Mouse (Mus musculus) kidney, embryonic 15.5 days (tissue): ENCODE measurements at regions not wholly inside any gene's neighbourhood (a gene's known extent, or its start where the extent isn't known, plus 50 kb on each side); places are given as distances from the start of the nearest gene placed in this dataset.

ENCODE experiments used
- ATAC-seq: fragments of 200-750 bp; cut with Nextera tagmentation; replicated peaks from 2 replicates; pipeline ENCODE4 v1.8.0; 2017; ENCODE audit warnings: moderate TSS enrichment; ENCODE audit not compliant: low FRiP score
- H3K27ac ChIP-seq: fragments of 300-500 bp; sonication (generic); 2 replicates; pipeline ENCODE4 v1.5.1; 2015; ENCODE audit warnings: mild to moderate bottlenecking, inconsistent platforms
- H3K27me3 ChIP-seq: fragments of 300-500 bp; sonication (generic); 2 replicates; pipeline ENCODE4 v1.6.1; 2015; ENCODE audit warnings: inconsistent platforms
- H3K36me3 ChIP-seq: fragments of 300-500 bp; sonication (generic); 2 replicates; pipeline ENCODE4 v1.6.1; 2015; ENCODE audit warnings: inconsistent platforms
- H3K4me1 ChIP-seq: fragments of 300-500 bp; sonication (generic); 2 replicates; pipeline ENCODE4 v1.6.1; 2015; ENCODE audit warnings: inconsistent platforms
- H3K4me2 ChIP-seq: fragments of 300-500 bp; sonication (generic); 2 replicates; pipeline ENCODE4 v1.6.1; 2015; ENCODE audit warnings: moderate library complexity, mild to moderate bottlenecking, inconsistent platforms
- H3K4me3 ChIP-seq: fragments of 300-500 bp; sonication (generic); replicated peaks from 2 replicates; pipeline ENCODE4 v1.5.1; 2015; ENCODE audit warnings: mild to moderate bottlenecking, inconsistent platforms
- H3K9ac ChIP-seq: fragments of 300-500 bp; sonication (generic); 2 replicates; pipeline ENCODE4 v1.6.1; 2015; ENCODE audit warnings: mild to moderate bottlenecking, inconsistent platforms
- H3K9me3 ChIP-seq: fragments of 300-500 bp; sonication (generic); replicated peaks from 2 replicates; pipeline ENCODE4 v1.6.1; 2016; ENCODE audit warnings: inconsistent platforms
- WGBS: fragments of 180-500 bp; shearing (Covaris S2); methylation state at CpG from one replicate; pipeline ENCODE4 v1.1.7; 2015; ENCODE audit warnings: mixed read lengths; 5-methylcytosine and 5-hydroxymethylcytosine counted together

DNA sequence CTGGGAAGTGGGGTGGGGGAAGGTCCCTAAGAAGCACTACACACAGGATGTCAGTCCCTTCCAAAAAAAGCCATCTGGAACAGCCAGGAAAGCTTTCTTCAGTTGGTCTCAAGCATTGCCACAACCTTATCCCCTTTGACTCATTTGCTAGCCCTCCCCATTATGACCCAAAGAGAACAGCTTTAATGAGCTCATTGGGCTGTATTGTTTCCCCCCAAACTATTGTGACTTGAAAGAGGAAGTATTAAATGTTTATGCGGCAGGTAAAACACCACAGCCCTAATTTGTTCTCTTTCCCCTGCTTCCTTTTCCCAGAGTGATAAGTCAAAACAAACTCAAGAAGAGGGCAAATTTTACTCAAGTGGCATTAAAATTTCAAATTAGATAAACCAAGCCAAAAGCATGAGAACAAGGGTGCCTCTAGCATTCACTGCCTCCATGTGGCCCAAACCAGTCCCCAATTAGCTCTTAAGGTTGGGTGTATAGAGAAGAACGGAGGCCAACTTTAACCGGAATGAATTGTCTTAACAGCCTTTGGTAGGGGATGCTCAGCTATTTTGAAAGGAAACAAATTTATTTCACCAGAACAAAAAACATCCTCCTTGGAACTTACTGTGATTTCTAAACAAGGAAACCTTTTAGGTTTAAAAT lies 196.7 kb upstream of the Sp8 start:
- Histone ChIP-seq H3K27me3 (peaks cover 3% of the 10 kb centered on the region; the same call in 1 of the 2 replicates), H3K9ac (no peak overlapping the region), H3K27ac (no peak overlapping the region), H3K4me2 (no peak overlapping the region), H3K4me3 (no peak overlapping the region), H3K36me3 (no peaks in the 10 kb centered on the region), H3K9me3 (no peaks in the 10 kb centered on the region), H3K4me1 (no peaks in the 10 kb centered on the region)
- no peak for ATAC-seq
- WGBS = 62% methylated on average over 3 of the region's 3 CpGs

DNA sequence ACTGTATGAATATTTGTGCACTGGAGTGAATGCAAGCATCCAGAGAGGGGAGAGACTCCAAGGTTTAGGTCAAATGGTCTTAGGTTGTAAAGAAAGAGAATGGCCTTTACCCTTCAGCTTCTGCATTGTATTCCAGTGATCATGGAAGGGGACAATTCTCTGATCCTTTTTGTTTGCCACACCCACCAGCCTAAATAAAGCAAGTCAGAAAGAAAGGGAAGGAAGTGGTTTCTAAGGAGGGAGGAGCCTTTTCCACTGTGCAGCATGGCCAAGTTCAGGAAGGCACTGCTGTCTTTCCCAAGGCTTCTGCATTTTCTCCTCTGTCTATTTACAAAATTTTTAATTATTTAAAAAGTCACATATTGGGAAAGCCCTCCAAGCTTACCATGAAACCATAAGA lies 197.5 kb upstream of the Sp8 start:
- no peak for ATAC-seq
- H3K9me3 ChIP-seq = no peaks in the 10 kb centered on the region
- no peaks in the 10 kb centered on the region for H3K36me3 ChIP-seq
- H3K27ac ChIP-seq = no peak overlapping the region
- peaks cover 3% of the 10 kb centered on the region; the same call in 1 of the 2 replicates for H3K27me3 ChIP-seq
- H3K9ac ChIP-seq = no peak overlapping the region
- no peaks in the 10 kb centered on the region for H3K4me1 ChIP-seq
- no peak overlapping the region for H3K4me3 ChIP-seq
- H3K4me2 ChIP-seq = no peak overlapping the region

- Histone ChIP-seq H3K27ac (no peak overlapping the region), H3K4me3 (no peak overlapping the region), H3K9ac (no peak overlapping the region), H3K36me3 (no peaks in the 10 kb centered on the region), H3K4me1 (no peaks in the 10 kb centered on the region), H3K9me3 (no peaks in the 10 kb centered on the region), H3K27me3 (peaks cover 3% of the 10 kb centered on the region; the same call in 1 of the 2 replicates), H3K4me2 (no peak overlapping the region)
- 85% methylated on average over 12 of the region's 12 CpGs for WGBS
- ATAC-seq = no peak
These were observed 198.7 kb upstream of the Sp8 start for GRCm38 (mm10) chr12:118647270-118648042.

- Histone ChIP-seq H3K4me2 (no peak overlapping the region), H3K27ac (no peak overlapping the region), H3K36me3 (no peaks in the 10 kb centered on the region), H3K4me1 (no peaks in the 10 kb centered on the region), H3K9me3 (no peaks in the 10 kb centered on the region), H3K27me3 (no peaks in the 10 kb centered on the region), H3K9ac (no peak overlapping the region), H3K4me3 (no peak overlapping the region)
- no peak for ATAC-seq
- WGBS = 68% methylated on average over 3 of the region's 3 CpGs
These were observed 205.2 kb upstream of the Sp8 start for GRCm38 (mm10) chr12:118640925-118641324.

- no peaks in the 10 kb centered on the region for H3K4me1 ChIP-seq
- no peak for ATAC-seq
- H3K27ac ChIP-seq = no peak overlapping the region
- WGBS = 48% methylated on average over 4 of the region's 4 CpGs
- no peaks in the 10 kb centered on the region for H3K27me3 ChIP-seq
- no peak overlapping the region for H3K4me2 ChIP-seq
- H3K4me3 ChIP-seq = no peak overlapping the region
- H3K9me3 ChIP-seq = no peaks in the 10 kb centered on the region; the same call in 1 of the 2 replicates
- H3K36me3 ChIP-seq = no peaks in the 10 kb centered on the region
- no peak overlapping the region for H3K9ac ChIP-seq
These were observed 208.9 kb upstream of the Sp8 start for GRCm38 (mm10) chr12:118637214-118637613.

DNA sequence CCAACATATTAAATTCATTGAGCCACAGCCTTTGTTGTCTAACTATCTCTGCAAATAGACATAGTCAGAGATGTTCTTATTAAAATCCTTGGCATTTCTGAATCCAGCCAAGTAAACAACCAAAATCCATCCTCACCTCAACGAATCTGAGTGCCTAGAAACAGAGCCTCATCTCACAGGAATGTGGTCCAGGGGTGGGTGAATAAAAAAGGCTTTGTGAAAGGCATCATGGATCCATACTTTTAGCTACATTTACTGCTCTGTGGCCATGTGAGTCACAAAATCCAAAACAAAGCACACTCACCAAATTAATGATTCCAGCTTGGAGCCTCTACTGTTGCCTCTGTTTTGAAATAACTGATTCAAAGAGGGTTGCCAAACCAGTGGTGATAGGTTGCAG lies 210.7 kb upstream of the Sp8 start:
- 54% methylated on average over 1 of the region's 1 CpGs for WGBS

GRCm38 (mm10) chr12:118630373-118630772 lies 215.8 kb upstream of the Sp8 start:
- H3K4me3 ChIP-seq = no peak overlapping the region
- no peaks in the 10 kb centered on the region; the same call in 1 of the 2 replicates for H3K9me3 ChIP-seq
- no peaks in the 10 kb centered on the region for H3K27me3 ChIP-seq
- no peaks in the 10 kb centered on the region for H3K36me3 ChIP-seq
- H3K27ac ChIP-seq = no peak overlapping the region
- 58% methylated on average over 1 of the region's 1 CpGs for WGBS
- ATAC-seq = no peak
- no peak overlapping the region for H3K9ac ChIP-seq
- no peak overlapping the region for H3K4me2 ChIP-seq
- no peaks in the 10 kb centered on the region for H3K4me1 ChIP-seq

More for the DNA sequence above, 210.7 kb upstream of the Sp8 start:
- H3K4me1 ChIP-seq = no peaks in the 10 kb centered on the region
- H3K9ac ChIP-seq = no peak overlapping the region
- no peak for ATAC-seq
- H3K27me3 ChIP-seq = no peaks in the 10 kb centered on the region
- no peak overlapping the region for H3K4me2 ChIP-seq
- H3K9me3 ChIP-seq = no peaks in the 10 kb centered on the region; the same call in 1 of the 2 replicates
- no peak overlapping the region for H3K27ac ChIP-seq
- H3K36me3 ChIP-seq = no peaks in the 10 kb centered on the region
- H3K4me3 ChIP-seq = no peak overlapping the region

- ATAC-seq = peak; percentile 80
- 0 out of 2 replicates have a peak overlapping the region, but pooled peaks have one; percentile 62 for H3K27ac ChIP-seq
These were observed 224.2 kb upstream of the Sp8 start for GRCm38 (mm10) chr12:118621697-118622485.

DNA sequence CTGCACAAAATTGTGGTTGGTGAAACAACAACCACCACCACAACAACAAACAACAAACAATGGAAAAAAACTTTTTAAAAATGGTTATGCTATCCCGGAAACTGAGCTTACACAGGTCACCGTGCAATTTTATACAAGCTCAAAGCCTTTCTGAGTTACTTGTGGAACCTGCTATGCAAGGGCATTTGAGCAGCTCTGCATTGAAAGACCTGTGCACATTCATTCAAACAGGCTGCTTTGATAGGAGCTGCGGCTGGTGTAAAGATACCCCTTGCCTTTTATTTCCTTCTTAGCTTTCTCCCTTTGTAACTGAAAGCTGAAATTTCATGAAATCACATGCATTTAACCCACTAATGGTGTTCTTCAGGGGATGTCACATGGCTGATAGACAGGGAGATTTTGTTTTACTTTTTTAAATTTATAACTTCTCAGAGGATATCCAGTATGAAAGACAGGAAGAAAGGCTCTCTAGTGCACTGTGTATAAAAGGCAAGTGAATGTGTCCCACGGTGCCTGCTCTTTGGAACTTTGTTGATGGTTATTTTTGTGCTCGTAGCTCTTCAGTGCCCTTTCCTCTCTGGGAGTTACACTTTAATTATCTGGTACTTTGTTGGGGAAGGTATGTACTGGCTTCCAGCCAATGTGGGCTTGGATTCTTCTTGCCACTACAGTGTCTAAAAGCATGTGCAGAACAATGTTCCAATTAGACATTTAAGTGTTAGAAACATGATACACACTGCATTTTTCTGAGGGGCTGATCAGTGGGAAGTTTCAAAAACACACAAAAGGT lies 225.1 kb upstream of the Sp8 start:
- no peaks in the 10 kb centered on the region for H3K36me3 ChIP-seq
- H3K4me2 ChIP-seq = no peak overlapping the region
- no peaks in the 10 kb centered on the region; the same call in 1 of the 2 replicates for H3K27me3 ChIP-seq
- H3K4me1 ChIP-seq = 0 out of 2 replicates have a peak, but pooled peaks cover 4% of the 10 kb centered on the region
- H3K9me3 ChIP-seq = no peaks in the 10 kb centered on the region
- no peak overlapping the region for H3K9ac ChIP-seq
- H3K27ac ChIP-seq = peak overlapping the region; percentile 48
- WGBS = 33% methylated on average over 5 of the region's 5 CpGs
- H3K4me3 ChIP-seq = no peak overlapping the region
- ATAC-seq = peak; percentile 76; the same call in 1 of the 2 replicates

More at GRCm38 (mm10) chr12:118621697-118622485, 224.2 kb upstream of the Sp8 start:
- Histone ChIP-seq H3K4me3 (no peak overlapping the region), H3K36me3 (no peaks in the 10 kb centered on the region), H3K27me3 (no peaks in the 10 kb centered on the region; the same call in 1 of the 2 replicates), H3K4me1 (0 out of 2 replicates have a peak, but pooled peaks cover 4% of the 10 kb centered on the region), H3K9ac (no peak overlapping the region), H3K4me2 (no peak overlapping the region), H3K9me3 (no peaks in the 10 kb centered on the region)
- WGBS = 62% methylated on average over 1 of the region's 1 CpGs

DNA sequence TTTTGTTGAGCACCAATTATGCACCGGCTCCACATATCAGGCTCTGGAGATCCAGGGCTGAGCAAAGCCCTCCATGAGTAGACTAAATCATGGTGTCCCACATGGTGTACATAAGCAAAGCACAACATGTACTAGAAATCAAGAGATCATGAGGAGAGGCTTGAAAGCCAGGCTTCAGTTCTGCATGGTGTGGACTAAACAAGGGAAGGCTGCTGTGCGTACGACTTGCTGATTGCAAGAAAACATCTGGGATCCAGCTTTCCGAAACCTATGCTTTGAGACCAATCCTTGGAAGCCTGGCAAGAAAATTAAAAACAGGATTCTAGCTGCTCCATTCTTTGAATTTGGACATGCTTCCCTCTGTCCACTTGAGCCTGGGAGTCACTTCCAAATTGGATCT lies 249.1 kb upstream of the Sp8 start:
- H3K4me3 ChIP-seq = no peak overlapping the region
- H3K27me3 ChIP-seq = peaks cover 25% of the 10 kb centered on the region
- WGBS = 92% methylated on average over 4 of the region's 4 CpGs
- ATAC-seq = no peak
- no peaks in the 10 kb centered on the region for H3K4me1 ChIP-seq
- H3K4me2 ChIP-seq = no peak overlapping the region
- no peaks in the 10 kb centered on the region for H3K9me3 ChIP-seq
- no peaks in the 10 kb centered on the region for H3K36me3 ChIP-seq
- no peak overlapping the region for H3K9ac ChIP-seq
- no peak overlapping the region for H3K27ac ChIP-seq

DNA sequence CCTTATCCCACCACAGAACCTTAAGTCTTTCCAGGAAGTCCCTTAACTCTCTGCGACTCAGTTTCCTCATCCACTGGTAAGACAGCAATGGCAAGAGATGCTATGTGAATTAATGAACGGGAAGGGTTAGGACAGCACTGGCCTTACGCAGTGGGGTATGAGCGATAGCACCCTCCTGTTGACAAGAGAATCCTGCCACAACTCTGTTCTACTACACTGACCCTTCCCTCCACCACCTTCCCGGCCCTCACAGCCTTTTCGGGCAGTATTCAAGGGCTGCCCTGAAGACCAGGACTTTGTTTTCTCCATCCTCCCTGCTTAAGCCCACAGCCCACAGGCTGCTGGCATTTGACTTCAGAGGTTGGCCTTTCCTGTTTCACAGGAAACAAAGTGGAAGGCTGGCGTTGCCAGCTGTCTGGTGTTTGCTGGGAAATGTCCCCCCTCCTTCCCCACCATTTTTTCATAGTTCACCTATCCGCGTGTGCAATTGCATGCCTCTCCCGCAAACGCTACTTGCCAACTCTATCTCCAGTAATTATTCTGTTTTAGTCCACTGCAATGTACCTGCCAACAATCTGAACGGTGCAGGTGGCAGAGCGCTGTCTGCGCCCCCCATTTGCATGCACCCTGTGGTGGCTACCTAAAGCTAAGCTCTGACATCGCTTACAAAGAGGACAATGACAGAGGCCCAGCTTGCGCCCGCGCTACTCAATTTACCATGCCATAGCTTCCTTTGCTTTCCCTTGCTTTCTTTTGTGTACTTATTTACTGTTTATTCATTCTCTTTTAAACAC lies 251.2 kb upstream of the Sp8 start:
- Histone ChIP-seq H3K9me3 (no peaks in the 10 kb centered on the region), H3K27ac (no peak overlapping the region), H3K4me2 (no peak overlapping the region), H3K4me3 (no peak overlapping the region), H3K4me1 (no peaks in the 10 kb centered on the region), H3K36me3 (no peaks in the 10 kb centered on the region), H3K9ac (no peak overlapping the region), H3K27me3 (peaks cover 27% of the 10 kb centered on the region)
- 58% methylated on average over 18 of the region's 18 CpGs for WGBS
- ATAC-seq = no peak
